Mouse (Mus musculus) myocyte (in vitro differentiated cells): ENCODE measurements around the gene Cfap20. TPM values are rescaled to one million over a fixed set of nuclear protein-coding genes. Genes with fewer than 3 reads are reported as not detected.
A peak's percentile ranks its signal among the peaks of the same experiment; 100 is the strongest.

ENCODE experiments used
- H3K27me3 ChIP-seq: one replicate; pipeline ENCODE4 v1.6.1; 2011; ENCODE audit not compliant: control insufficient read depth, insufficient read depth, insufficient read length
- H3K36me3 ChIP-seq: one replicate; pipeline ENCODE4 v1.6.1; 2011; ENCODE audit not compliant: control insufficient read depth, insufficient read depth
- H3K4me2 ChIP-seq: one replicate; pipeline ENCODE4 v1.6.1; 2011; ENCODE audit warnings: low read depth, control low read depth
- H3K4me3 ChIP-seq: one replicate; pipeline ENCODE4 v1.5.1; 2011; ENCODE audit warnings: mild to moderate bottlenecking, control low read depth, moderate library complexity
- H3K79me2 ChIP-seq: one replicate; pipeline ENCODE4 v1.6.1; 2011; ENCODE audit not compliant: control insufficient read depth, insufficient read depth
- H3ac ChIP-seq: one replicate; pipeline ENCODE4 v1.6.1; 2011; ENCODE audit not compliant: control insufficient read depth, insufficient read length
- CEBPB ChIP-seq: IDR thresholded peaks from 2 replicates; pipeline ENCODE4 v1.6.1; 2011; ENCODE audit warnings: mild to moderate bottlenecking, moderate library complexity; ENCODE audit not compliant: poor library complexity, insufficient read depth, severe bottlenecking
- E2F4 ChIP-seq: IDR thresholded peaks from one replicate; pipeline ENCODE4 v1.6.1; 2011; ENCODE audit warnings: mild to moderate bottlenecking, control low read depth, moderate library complexity; ENCODE audit not compliant: insufficient read depth
- MAX ChIP-seq: IDR thresholded peaks from one replicate; pipeline ENCODE4 v1.6.1; 2011; ENCODE audit warnings: low read depth, mild to moderate bottlenecking, control low read depth
- MYOD1 ChIP-seq, 3 experiments: IDR thresholded peaks; one replicate each; pipeline ENCODE4 v1.6.1; 2011; ENCODE audit warnings: control low read depth in 2 of 3, low read depth in 2 of 3, mild to moderate bottlenecking in 2 of 3, moderate library complexity in 1 of 3; ENCODE audit not compliant: insufficient read length in 2 of 3, control insufficient read depth in 1 of 3
- MYOG ChIP-seq, 3 experiments: IDR thresholded peaks; one replicate each; pipeline ENCODE4 v1.6.1; 2011; ENCODE audit warnings: control low read depth in 2 of 3, low read depth in 2 of 3, mild to moderate bottlenecking in 2 of 3; ENCODE audit not compliant: insufficient read length in 2 of 3, control insufficient read depth in 1 of 3, insufficient read depth in 1 of 3
- POLR2A ChIP-seq: IDR thresholded peaks from one replicate; pipeline ENCODE4 v1.6.1; 2011; ENCODE audit warnings: low read depth, mild to moderate bottlenecking, control low read depth, moderate library complexity; ENCODE audit not compliant: insufficient read length
- POLR2AphosphoS2 ChIP-seq: IDR thresholded peaks from one replicate; pipeline ENCODE4 v1.6.1; 2011; ENCODE audit warnings: low read depth, control low read depth; ENCODE audit not compliant: insufficient read length
- REST ChIP-seq: IDR thresholded peaks from one replicate; pipeline ENCODE4 v1.6.1; 2011; ENCODE audit warnings: mild to moderate bottlenecking, control low read depth, moderate library complexity; ENCODE audit not compliant: insufficient read depth, insufficient read length
- SRF ChIP-seq: IDR thresholded peaks from one replicate; pipeline ENCODE4 v1.6.1; 2011; ENCODE audit warnings: low read depth; ENCODE audit not compliant: control insufficient read depth, insufficient read length
- TCF12 ChIP-seq: IDR thresholded peaks from one replicate; pipeline ENCODE4 v1.6.1; 2011; ENCODE audit warnings: mild to moderate bottlenecking, control low read depth; ENCODE audit not compliant: poor library complexity, insufficient read depth, severe bottlenecking
- TCF3 ChIP-seq: IDR thresholded peaks from one replicate; pipeline ENCODE4 v1.6.1; 2011; ENCODE audit warnings: low read depth, control low read depth; ENCODE audit not compliant: insufficient read length
- USF1 ChIP-seq: IDR thresholded peaks from one replicate; pipeline ENCODE4 v1.6.1; 2011; ENCODE audit warnings: low read depth, mild to moderate bottlenecking, control low read depth, moderate library complexity
- polyA plus RNA-seq: library from polyadenylated mRNA; unstranded; fragments of >200 nt; fragmentation: generic; extraction: Trizol; gene quantifications from one replicate; pipeline ENCODE4 v1.2.1, GENCODE M21; 2012; ENCODE audit warnings: missing spikeins

The Cfap20 gene
- polyA plus RNA-seq, 1 experiment = 39.9 TPM

- Histone ChIP-seq H3K27me3 (no peaks in the 10 kb centered on the region), H3K4me2 (no peak overlapping the region)
These were observed 10.0 kb downstream of the Cfap20 start for GRCm38 (mm10) chr8:95424682-95425081.

DNA sequence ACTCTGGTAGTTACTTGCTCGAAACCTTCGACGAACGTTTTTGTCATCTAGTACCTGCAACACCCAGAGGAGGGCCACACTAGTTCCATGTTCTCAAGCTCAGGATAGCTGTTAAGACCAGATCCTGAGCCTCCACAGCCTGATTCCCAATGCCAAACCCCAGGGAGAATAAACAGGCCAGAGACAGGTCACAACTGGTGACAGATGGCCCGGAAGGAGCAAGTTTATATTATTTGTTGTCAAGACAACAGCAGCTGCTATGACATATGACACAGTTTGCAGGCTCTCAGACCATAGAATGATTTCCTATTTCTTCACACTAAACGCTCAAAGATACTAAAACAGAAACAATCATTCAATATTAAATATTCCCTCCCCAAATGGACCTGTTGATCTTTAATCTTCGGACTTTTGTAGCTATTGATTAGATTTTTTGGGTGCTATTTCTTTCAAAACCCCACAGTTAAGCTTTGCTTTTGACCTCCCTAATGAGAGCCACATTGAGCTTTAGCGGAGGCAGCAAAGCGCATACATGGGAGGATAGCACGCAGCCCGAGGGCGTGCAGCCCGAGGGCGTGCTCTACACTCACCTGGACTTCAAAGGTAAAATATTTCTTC, 12.4 kb downstream of the Cfap20 start:
- Histone ChIP-seq H3K36me3 (peaks cover 33% of the 10 kb centered on the region), H3K4me3 (no peak overlapping the region), H3ac (no peak overlapping the region), H3K4me2 (no peak overlapping the region), H3K27me3 (no peaks in the 10 kb centered on the region), H3K79me2 (peaks cover 27% of the 10 kb centered on the region)
- no peak for TF ChIP-seq POLR2A
- no peak for TF ChIP-seq MYOG (IDR thresholded peaks at IDR 0.05; ENCODE audit: control insufficient read depth in 1 of 3, insufficient read depth in 1 of 3, insufficient read length in 2 of 3, low read depth in 2 of 3)
- TF ChIP-seq POLR2AphosphoS2 = no peak
- peak in 1 of 3 experiments; percentile 36 for TF ChIP-seq MYOD1 (IDR thresholded peaks at IDR 0.05; ENCODE audit: control insufficient read depth in 1 of 3, insufficient read length in 2 of 3, low read depth in 2 of 3)
- no peak for TF ChIP-seq CEBPB
- TF ChIP-seq TCF12 = peak; percentile 7
- no peak for TF ChIP-seq SRF
- TF ChIP-seq REST = no peak
- no peak for TF ChIP-seq E2F4
- TF ChIP-seq MAX = no peak
- TF ChIP-seq USF1 = no peak
- no peak for TF ChIP-seq TCF3

More at GRCm38 (mm10) chr8:95424682-95425081, 10.0 kb downstream of the Cfap20 start:
- no peak overlapping the region for H3K4me3 ChIP-seq
- peaks cover 51% of the 10 kb centered on the region for H3K79me2 ChIP-seq
- no peak overlapping the region for H3ac ChIP-seq
- TF ChIP-seq E2F4 (no peak), POLR2AphosphoS2 (no peak), POLR2A (no peak), MAX (no peak), TCF3 (no peak), TCF12 (no peak), MYOD1 (IDR thresholded peaks at IDR 0.05; ENCODE audit: control insufficient read depth in 1 of 3, insufficient read length in 2 of 3, low read depth in 2 of 3) (no peak), SRF (no peak), MYOG (IDR thresholded peaks at IDR 0.05; ENCODE audit: control insufficient read depth in 1 of 3, insufficient read depth in 1 of 3, insufficient read length in 2 of 3, low read depth in 2 of 3) (no peak), REST (no peak), CEBPB (no peak), USF1 (no peak)
- peaks cover 28% of the 10 kb centered on the region for H3K36me3 ChIP-seq

DNA sequence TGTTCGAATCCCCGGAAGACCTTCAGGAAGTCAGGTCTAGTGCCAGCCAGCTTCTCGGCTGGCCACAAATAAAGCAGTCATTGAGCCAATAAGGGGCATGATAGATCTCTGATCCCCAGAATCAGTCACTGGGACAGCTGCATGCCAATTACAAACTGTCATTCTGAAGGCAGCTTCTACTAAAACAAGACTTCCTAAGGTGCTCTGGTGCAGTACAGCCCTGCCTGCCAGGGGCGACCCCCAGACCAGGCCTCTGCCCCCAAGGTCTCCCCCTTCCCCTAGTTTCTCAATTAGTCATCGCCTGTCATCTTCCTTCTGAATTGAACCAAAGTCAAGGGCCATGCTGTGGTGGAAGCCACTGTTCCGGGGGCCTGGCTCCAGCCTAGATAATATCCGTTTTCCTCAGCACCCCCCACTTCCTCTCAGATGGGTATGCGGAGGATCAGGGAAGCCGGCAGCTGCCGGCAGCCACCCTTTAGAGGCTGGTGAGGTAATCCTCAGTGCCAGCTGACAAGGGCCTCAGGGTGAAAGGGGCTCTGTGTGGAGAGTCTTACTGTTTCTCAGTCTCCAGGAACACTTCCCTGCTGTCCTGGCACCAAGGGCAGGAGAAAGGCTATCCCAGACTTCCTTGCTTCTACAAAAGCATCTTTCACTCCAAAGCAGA, 23.2 kb downstream of the Cfap20 start:
- TF ChIP-seq E2F4 = no peak
- no peak for TF ChIP-seq USF1
- TF ChIP-seq MYOD1 (IDR thresholded peaks at IDR 0.05; ENCODE audit: control insufficient read depth in 1 of 3, insufficient read length in 2 of 3, low read depth in 2 of 3) = peak; percentile 23 to 77 (median 64)
- peak; percentile 41 for TF ChIP-seq TCF3
- peak; percentile 36 to 90 (median 66) for TF ChIP-seq MYOG (IDR thresholded peaks at IDR 0.05; ENCODE audit: control insufficient read depth in 1 of 3, insufficient read depth in 1 of 3, insufficient read length in 2 of 3, low read depth in 2 of 3)
- H3K4me3 ChIP-seq = no peak overlapping the region
- no peaks in the 10 kb centered on the region for H3K79me2 ChIP-seq
- no peaks in the 10 kb centered on the region for H3K36me3 ChIP-seq
- peak overlapping the region; percentile 34 for H3K4me2 ChIP-seq
- no peak overlapping the region for H3ac ChIP-seq
- no peaks in the 10 kb centered on the region for H3K27me3 ChIP-seq

- Histone ChIP-seq H3K4me3 (no peak overlapping the region), H3K36me3 (no peaks in the 10 kb centered on the region), H3K27me3 (no peaks in the 10 kb centered on the region), H3ac (no peak overlapping the region), H3K4me2 (no peak overlapping the region), H3K79me2 (no peaks in the 10 kb centered on the region)
- TF ChIP-seq USF1 (no peak), MYOG (IDR thresholded peaks at IDR 0.05; ENCODE audit: control insufficient read depth in 1 of 3, insufficient read depth in 1 of 3, insufficient read length in 2 of 3, low read depth in 2 of 3) (no peak), POLR2A (no peak), MAX (no peak), TCF12 (no peak), CEBPB (no peak), E2F4 (no peak), SRF (no peak), TCF3 (no peak), POLR2AphosphoS2 (no peak), MYOD1 (IDR thresholded peaks at IDR 0.05; ENCODE audit: control insufficient read depth in 1 of 3, insufficient read length in 2 of 3, low read depth in 2 of 3) (no peak), REST (no peak)
These were observed 25.2 kb downstream of the Cfap20 start for GRCm38 (mm10) chr8:95409518-95409917.

GRCm38 (mm10) chr8:95401091-95401490, 33.6 kb downstream of the Cfap20 start:
- H3ac ChIP-seq = no peak overlapping the region
- H3K4me3 ChIP-seq = no peak overlapping the region
- H3K4me2 ChIP-seq = no peak overlapping the region
- TF ChIP-seq POLR2AphosphoS2 (no peak), POLR2A (peak; percentile 43), REST (no peak), SRF (no peak), MYOG (IDR thresholded peaks at IDR 0.05; ENCODE audit: control insufficient read depth in 1 of 3, insufficient read depth in 1 of 3, insufficient read length in 2 of 3, low read depth in 2 of 3) (peak; percentile 94 to 99 (median 98)), TCF12 (peak; percentile 97), MYOD1 (IDR thresholded peaks at IDR 0.05; ENCODE audit: control insufficient read depth in 1 of 3, insufficient read length in 2 of 3, low read depth in 2 of 3) (peak; percentile 46 to 98 (median 98)), MAX (no peak), TCF3 (peak; percentile 91), E2F4 (no peak), CEBPB (peak; percentile 84; the same call in 1 of the 2 replicates), USF1 (no peak)
- H3K36me3 ChIP-seq = no peaks in the 10 kb centered on the region
- no peaks in the 10 kb centered on the region for H3K27me3 ChIP-seq
- no peaks in the 10 kb centered on the region for H3K79me2 ChIP-seq
